Mouse (Mus musculus) embryonic facial prominence, embryonic 14.5 days (tissue): ENCODE measurements at regions not wholly inside any gene's neighbourhood (a gene's known extent, or its start where the extent isn't known, plus 50 kb on each side); places are given as distances from the start of the nearest gene placed in this dataset.

ENCODE experiments used
- ATAC-seq: fragments of 200-750 bp; cut with Nextera tagmentation; 2 replicates; pipeline ENCODE4 v1.8.0; 2017; ENCODE audit warnings: low read depth, moderate number of reproducible peaks, moderate TSS enrichment
- DNase-seq: peaks from one replicate; pipeline ENCODE4 v3.0.0-alpha.2; 2015; ENCODE audit warnings: low spot score
- H3K27ac ChIP-seq: fragments of 300-500 bp; sonication (generic); replicated peaks from 2 replicates; pipeline ENCODE4 v1.5.1; 2014; ENCODE audit warnings: low read depth, mild to moderate bottlenecking, low read length, moderate library complexity
- H3K27me3 ChIP-seq: fragments of 300-500 bp; sonication (generic); replicated peaks from 2 replicates; pipeline ENCODE4 v1.6.1; 2014; ENCODE audit warnings: low read length; ENCODE audit not compliant: control insufficient read depth, insufficient read depth
- H3K36me3 ChIP-seq: fragments of 300-500 bp; sonication (generic); 2 replicates; pipeline ENCODE4 v1.6.1; 2014; ENCODE audit warnings: low read length, mixed read lengths; ENCODE audit not compliant: control insufficient read depth, insufficient read depth
- H3K4me1 ChIP-seq: fragments of 300-500 bp; sonication (generic); 2 replicates; pipeline ENCODE4 v1.6.1; 2014; ENCODE audit warnings: antibody characterized with exemption, low read length; ENCODE audit not compliant: control insufficient read depth, insufficient read depth
- H3K4me2 ChIP-seq: fragments of 300-500 bp; sonication (generic); 2 replicates; pipeline ENCODE4 v1.6.1; 2014; ENCODE audit warnings: low read depth, mild to moderate bottlenecking, low read length, moderate library complexity, mixed read lengths
- H3K4me3 ChIP-seq: fragments of 300-500 bp; sonication (generic); 2 replicates; pipeline ENCODE4 v1.5.1; 2014; ENCODE audit warnings: low read depth, mild to moderate bottlenecking, low read length
- H3K9ac ChIP-seq: fragments of 300-500 bp; sonication (generic); 2 replicates; pipeline ENCODE4 v1.6.1; 2014; ENCODE audit warnings: low read depth, mild to moderate bottlenecking, low read length, moderate library complexity, mixed read lengths
- H3K9me3 ChIP-seq: fragments of 300-500 bp; sonication (generic); 2 replicates; pipeline ENCODE4 v1.6.1; 2016; ENCODE audit warnings: low read length; ENCODE audit not compliant: control insufficient read depth
- WGBS: fragments of 180-500 bp; shearing (Covaris S2); extraction: QIAGEN DNeasy Blood & Tissue Kit; methylation state at CpG from one replicate; pipeline ENCODE4 v1.1.7; 2014; 5-methylcytosine and 5-hydroxymethylcytosine counted together

DNA sequence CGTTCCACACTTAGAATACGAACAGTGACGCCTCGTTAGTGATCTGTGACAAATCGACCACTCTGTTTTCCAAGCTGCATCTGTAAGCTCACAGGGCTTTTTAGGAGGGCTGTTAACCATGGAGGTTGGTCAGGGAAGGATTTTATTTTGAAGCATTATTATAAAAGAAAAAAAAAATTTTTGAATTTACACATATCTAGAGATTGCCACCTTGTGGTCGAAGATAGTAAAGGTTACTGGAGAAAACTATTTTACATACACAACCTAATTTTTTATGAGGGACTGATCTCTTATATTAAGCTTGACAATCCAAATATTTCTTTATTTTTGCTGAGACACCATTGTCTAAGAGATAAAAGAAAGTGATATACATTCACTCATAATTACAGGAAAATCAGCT lies 937.2 kb downstream of the Sorcs1 start:
- H3K9me3 ChIP-seq: no peaks in the 10 kb centered on the region
- no peaks in the 10 kb centered on the region for H3K36me3 ChIP-seq
- 73% methylated on average over 6 of the region's 6 CpGs for WGBS
- H3K9ac ChIP-seq: no peak overlapping the region
- no peak for ATAC-seq
- H3K27ac ChIP-seq: no peak overlapping the region
- DNase-seq: peak; percentile 57
- no peak overlapping the region for H3K4me2 ChIP-seq
- H3K4me3 ChIP-seq: no peak overlapping the region
- H3K27me3 ChIP-seq: no peaks in the 10 kb centered on the region
- no peaks in the 10 kb centered on the region for H3K4me1 ChIP-seq

- H3K27ac ChIP-seq: no peak overlapping the region
- no peak overlapping the region for H3K4me2 ChIP-seq
- H3K9ac ChIP-seq: no peak overlapping the region
- ATAC-seq (no peak), DNase-seq (no peak)
- H3K4me1 ChIP-seq: no peaks in the 10 kb centered on the region
- no peak overlapping the region for H3K4me3 ChIP-seq
- H3K36me3 ChIP-seq: no peaks in the 10 kb centered on the region
- WGBS: 51% methylated on average over 13 of the region's 13 CpGs
- H3K9me3 ChIP-seq: no peaks in the 10 kb centered on the region
- no peaks in the 10 kb centered on the region for H3K27me3 ChIP-seq
Observed at GRCm38 (mm10) chr19:49739483-49740175, 938.8 kb downstream of the Sorcs1 start.

DNA sequence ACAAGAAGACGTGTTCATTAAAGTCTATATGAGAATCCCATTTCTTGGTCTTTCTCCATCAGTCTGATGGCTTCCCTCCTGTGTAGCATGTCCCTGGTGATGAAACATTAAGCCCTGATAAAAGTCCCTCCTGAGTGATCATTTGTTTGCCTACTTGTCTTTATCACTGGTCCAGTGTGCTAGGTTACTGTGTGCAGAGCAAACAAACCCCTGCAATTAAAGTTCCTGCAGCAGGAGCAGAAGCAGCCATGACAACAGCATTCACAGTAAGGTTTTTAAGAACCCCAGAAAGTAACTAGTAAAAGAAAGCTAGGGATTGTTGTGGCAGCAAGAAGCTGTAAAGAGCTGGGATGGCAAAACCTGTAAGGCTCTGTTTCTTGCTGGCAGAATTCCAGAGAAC lies 980.8 kb downstream of the Sorcs1 start:
- no peak overlapping the region for H3K27ac ChIP-seq
- no peak for DNase-seq
- H3K4me1 ChIP-seq: no peaks in the 10 kb centered on the region
- no peaks in the 10 kb centered on the region for H3K36me3 ChIP-seq
- WGBS: 79% methylated on average over 1 of the region's 1 CpGs
- ATAC-seq: no peak
- H3K4me2 ChIP-seq: no peak overlapping the region
- no peaks in the 10 kb centered on the region for H3K27me3 ChIP-seq
- no peak overlapping the region for H3K9ac ChIP-seq
- no peak overlapping the region for H3K4me3 ChIP-seq
- H3K9me3 ChIP-seq: no peaks in the 10 kb centered on the region

DNA sequence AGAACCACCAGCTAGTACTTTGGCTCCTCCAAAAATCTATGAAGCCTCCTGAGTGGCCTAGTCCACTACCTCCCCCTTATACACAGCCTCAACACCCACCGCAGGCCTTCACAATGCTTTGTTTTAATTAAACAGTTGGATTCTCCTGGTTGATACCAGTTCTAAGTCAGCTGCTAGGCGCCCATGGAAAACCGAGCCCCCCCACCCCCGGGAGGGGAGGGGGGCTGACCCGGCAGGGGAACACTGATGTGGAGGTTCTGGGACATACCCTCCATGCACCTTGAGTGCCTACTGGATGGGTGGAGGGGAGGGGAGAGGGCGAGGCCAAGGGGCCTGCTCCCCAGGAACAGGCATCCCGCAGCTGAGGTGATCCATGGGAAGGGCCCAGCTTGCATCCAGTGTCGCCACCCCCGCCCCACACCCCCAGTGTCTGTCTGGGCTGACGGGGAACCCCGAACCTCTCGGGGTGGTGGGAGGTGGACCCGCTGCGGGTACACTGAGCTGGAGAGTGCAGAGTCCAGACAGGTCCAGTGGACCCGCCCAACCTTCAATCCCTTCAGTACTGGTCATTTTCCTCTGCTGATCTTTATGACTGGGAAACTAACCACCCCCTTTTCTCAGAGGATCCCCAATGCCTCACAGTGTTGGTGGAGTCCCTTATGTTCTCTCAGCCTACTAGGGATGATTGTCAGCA lies 992.7 kb downstream of the Sorcs1 start:
- Histone ChIP-seq H3K9me3 (0 out of 2 replicates have a peak, but pooled peaks cover 4% of the 10 kb centered on the region), H3K4me3 (no peak overlapping the region), H3K27ac (no peak overlapping the region), H3K9ac (no peak overlapping the region), H3K36me3 (no peaks in the 10 kb centered on the region), H3K4me1 (no peaks in the 10 kb centered on the region), H3K4me2 (no peak overlapping the region), H3K27me3 (no peaks in the 10 kb centered on the region)
- no peak for DNase-seq
- no peak for ATAC-seq
- 92% methylated on average over 15 of the region's 15 CpGs for WGBS

DNA sequence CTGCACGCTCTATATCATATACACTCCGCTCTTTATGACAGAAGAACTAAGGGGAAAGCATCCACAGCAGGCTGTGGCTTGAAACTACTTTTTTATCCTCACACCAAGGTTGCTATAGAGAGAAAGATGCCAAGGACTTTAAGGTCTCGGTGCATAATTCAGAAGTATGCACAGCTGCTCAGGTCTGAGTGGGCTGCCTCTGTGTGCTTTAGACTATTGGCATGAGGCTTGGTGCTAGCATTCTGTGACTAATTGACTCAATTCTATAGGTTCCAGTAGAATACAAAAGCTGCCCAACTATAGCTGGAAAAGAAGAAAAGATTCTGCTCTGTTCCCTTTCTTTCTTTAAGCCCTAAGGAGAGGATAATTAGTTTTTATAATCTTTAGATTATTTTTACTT lies 997.2 kb downstream of the Sorcs1 start:
- ATAC-seq (peak; percentile 65; the same call in 1 of the 2 replicates), DNase-seq (peak; percentile 5)
- H3K4me3 ChIP-seq: no peak overlapping the region
- H3K9ac ChIP-seq: no peak overlapping the region
- no peaks in the 10 kb centered on the region for H3K27me3 ChIP-seq
- H3K4me1 ChIP-seq: no peaks in the 10 kb centered on the region
- no peak overlapping the region for H3K4me2 ChIP-seq
- H3K27ac ChIP-seq: no peak overlapping the region
- WGBS: 59% methylated on average over 3 of the region's 3 CpGs
- 0 out of 2 replicates have a peak, but pooled peaks cover 4% of the 10 kb centered on the region for H3K9me3 ChIP-seq
- H3K36me3 ChIP-seq: no peaks in the 10 kb centered on the region

GRCm38 (mm10) chr19:49680006-49680405 lies 998.4 kb downstream of the Sorcs1 start:
- no peak overlapping the region for H3K27ac ChIP-seq
- ATAC-seq: no peak
- H3K4me2 ChIP-seq: no peak overlapping the region
- H3K9ac ChIP-seq: no peak overlapping the region
- H3K27me3 ChIP-seq: no peaks in the 10 kb centered on the region
- H3K9me3 ChIP-seq: 0 out of 2 replicates have a peak, but pooled peaks cover 4% of the 10 kb centered on the region
- H3K4me3 ChIP-seq: no peak overlapping the region
- 78% methylated on average over 3 of the region's 3 CpGs for WGBS
- H3K36me3 ChIP-seq: no peaks in the 10 kb centered on the region
- no peak for DNase-seq
- H3K4me1 ChIP-seq: no peaks in the 10 kb centered on the region

GRCm38 (mm10) chr19:49675931-49676330 lies 1002.5 kb downstream of the Sorcs1 start:
- 30% methylated on average over 2 of the region's 2 CpGs for WGBS

GRCm38 (mm10) chr19:49629963-49630362 lies 1048.5 kb downstream of the Sorcs1 start:
- DNase-seq (no peak), ATAC-seq (no peak)
- no peaks in the 10 kb centered on the region for H3K36me3 ChIP-seq
- H3K9ac ChIP-seq: no peak overlapping the region
- H3K27me3 ChIP-seq: no peaks in the 10 kb centered on the region
- no peaks in the 10 kb centered on the region for H3K4me1 ChIP-seq
- H3K4me3 ChIP-seq: no peak overlapping the region
- no peak overlapping the region for H3K4me2 ChIP-seq
- H3K9me3 ChIP-seq: no peaks in the 10 kb centered on the region
- WGBS: 85% methylated on average over 7 of the region's 7 CpGs
- no peak overlapping the region for H3K27ac ChIP-seq

More at GRCm38 (mm10) chr19:49675931-49676330, 1002.5 kb downstream of the Sorcs1 start:
- H3K27ac ChIP-seq: no peak overlapping the region
- H3K9me3 ChIP-seq: no peaks in the 10 kb centered on the region
- ATAC-seq (no peak), DNase-seq (no peak)
- no peaks in the 10 kb centered on the region for H3K36me3 ChIP-seq
- H3K27me3 ChIP-seq: no peaks in the 10 kb centered on the region
- no peak overlapping the region for H3K4me3 ChIP-seq
- H3K4me2 ChIP-seq: no peak overlapping the region
- no peaks in the 10 kb centered on the region for H3K4me1 ChIP-seq
- no peak overlapping the region for H3K9ac ChIP-seq

GRCm38 (mm10) chr19:49619920-49620319 lies 1058.5 kb downstream of the Sorcs1 start:
- 40% methylated on average over 5 of the region's 5 CpGs for WGBS
- H3K36me3 ChIP-seq: no peaks in the 10 kb centered on the region
- no peak for DNase-seq
- H3K27me3 ChIP-seq: no peaks in the 10 kb centered on the region
- no peak overlapping the region for H3K4me2 ChIP-seq
- H3K4me3 ChIP-seq: no peak overlapping the region
- H3K9ac ChIP-seq: no peak overlapping the region
- no peaks in the 10 kb centered on the region for H3K9me3 ChIP-seq
- H3K27ac ChIP-seq: no peak overlapping the region
- no peak for ATAC-seq
- H3K4me1 ChIP-seq: no peaks in the 10 kb centered on the region
